Mouse (Mus musculus) liver, embryonic 11.5 days (tissue): ENCODE results near the gene Grin1. TPM values are rescaled to one million over a fixed set of nuclear protein-coding genes. Genes with fewer than 3 reads are reported as not detected.
A peak's percentile ranks its signal among the peaks of the same experiment; 100 is the strongest.

Experiments
- ATAC-seq: fragments of 200-750 bp; cut with Nextera tagmentation; replicated peaks from 2 replicates; pipeline ENCODE4 v1.8.0; 2017; ENCODE audit warnings: moderate number of reproducible peaks, mild to moderate bottlenecking, moderate TSS enrichment, moderate library complexity; ENCODE audit not compliant: low FRiP score
- DNase-seq: peaks from one replicate; pipeline ENCODE4 v3.0.0-alpha.2; 2017; ENCODE audit warnings: low spot score
- H3K27ac ChIP-seq: fragments of 300-500 bp; sonication (generic); 2 replicates; pipeline ENCODE4 v1.5.1; 2014; ENCODE audit warnings: mild to moderate bottlenecking, low read depth, low read length, control low read depth
- H3K27me3 ChIP-seq: fragments of 300-500 bp; sonication (generic); replicated peaks from 2 replicates; pipeline ENCODE4 v1.6.1; 2014; ENCODE audit warnings: low read length, mixed read lengths; ENCODE audit not compliant: control insufficient read depth, insufficient read depth
- H3K36me3 ChIP-seq: fragments of 300-500 bp; sonication (generic); 2 replicates; pipeline ENCODE4 v1.6.1; 2014; ENCODE audit warnings: mild to moderate bottlenecking, low read length, moderate library complexity, mixed read lengths; ENCODE audit not compliant: control insufficient read depth, insufficient read depth
- H3K4me1 ChIP-seq: fragments of 300-500 bp; sonication (generic); replicated peaks from 2 replicates; pipeline ENCODE4 v1.6.1; 2014; ENCODE audit warnings: low read length, mixed read lengths; ENCODE audit not compliant: control insufficient read depth, insufficient read depth
- H3K4me2 ChIP-seq: fragments of 300-500 bp; sonication (generic); 2 replicates; pipeline ENCODE4 v1.6.1; 2014; ENCODE audit warnings: mild to moderate bottlenecking, control low read depth, moderate library complexity
- H3K4me3 ChIP-seq: fragments of 300-500 bp; sonication (generic); 2 replicates; pipeline ENCODE4 v1.5.1; 2014; ENCODE audit warnings: low read depth, low read length, control low read depth
- H3K9ac ChIP-seq: fragments of 300-500 bp; sonication (generic); 2 replicates; pipeline ENCODE4 v1.6.1; 2014; ENCODE audit warnings: low read depth, low read length, control low read depth
- H3K9me3 ChIP-seq: fragments of 300-500 bp; sonication (generic); 2 replicates; pipeline ENCODE4 v1.6.1; 2016; ENCODE audit warnings: low read length, inconsistent platforms, mixed read lengths; ENCODE audit not compliant: control insufficient read depth
- WGBS: fragments of 180-500 bp; shearing (Covaris S2); extraction: QIAGEN DNeasy Blood & Tissue Kit; methylation state at CpG from one replicate; pipeline ENCODE4 v1.1.7; 2014; 5-methylcytosine and 5-hydroxymethylcytosine counted together
- polyA plus RNA-seq: library from polyadenylated mRNA; unstranded; fragments of >200 nt; fragmentation: Nextera tagmentation; extraction: Ambion mirVana; gene quantifications from 2 replicates; pipeline ENCODE4 v1.2.1, GENCODE M21; 2014

Grin1 gene
- polyA plus RNA-seq, 1 experiment from 2014 or later, result 1.6 TPM

DNA sequence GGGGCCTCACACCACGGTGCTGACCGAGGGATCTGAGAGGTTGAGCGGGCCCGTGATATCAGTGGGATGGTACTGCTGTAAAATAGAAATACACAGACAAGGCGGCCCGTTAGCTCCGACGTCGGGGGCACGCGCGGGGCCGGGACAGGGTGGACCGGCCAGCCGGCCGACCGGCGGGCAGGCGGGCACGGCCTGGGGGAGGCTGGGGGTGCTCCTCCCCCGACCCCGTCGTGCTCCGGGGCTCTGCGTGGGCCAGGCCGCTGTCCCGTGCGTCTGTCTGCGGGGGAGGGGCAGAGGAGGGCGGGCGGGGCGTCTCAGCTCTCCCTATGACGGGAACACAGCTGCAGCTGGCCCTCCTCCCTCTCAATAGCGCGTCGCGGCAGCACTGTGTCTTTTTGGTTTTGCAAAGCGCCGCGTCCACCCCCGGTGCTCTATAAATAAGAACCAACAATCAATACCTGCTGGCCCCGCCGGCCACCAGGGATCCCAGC is 26.9 kb downstream of the Grin1 start:
- peak overlapping the region; percentile 57 for H3K4me2 ChIP-seq
- no peak overlapping the region for H3K27ac ChIP-seq
- ATAC-seq (no peak), DNase-seq (no peak)
- no peaks in the 10 kb centered on the region for H3K36me3 ChIP-seq
- no peak overlapping the region for H3K9ac ChIP-seq
- peak overlapping the region; percentile 35 for H3K4me3 ChIP-seq
- WGBS, result 11% methylated on average over 39 of the region's 43 CpGs
- peaks cover 89% of the 10 kb centered on the region for H3K27me3 ChIP-seq
- no peaks in the 10 kb centered on the region for H3K9me3 ChIP-seq
- H3K4me1 ChIP-seq, result peaks cover 18% of the 10 kb centered on the region

DNA sequence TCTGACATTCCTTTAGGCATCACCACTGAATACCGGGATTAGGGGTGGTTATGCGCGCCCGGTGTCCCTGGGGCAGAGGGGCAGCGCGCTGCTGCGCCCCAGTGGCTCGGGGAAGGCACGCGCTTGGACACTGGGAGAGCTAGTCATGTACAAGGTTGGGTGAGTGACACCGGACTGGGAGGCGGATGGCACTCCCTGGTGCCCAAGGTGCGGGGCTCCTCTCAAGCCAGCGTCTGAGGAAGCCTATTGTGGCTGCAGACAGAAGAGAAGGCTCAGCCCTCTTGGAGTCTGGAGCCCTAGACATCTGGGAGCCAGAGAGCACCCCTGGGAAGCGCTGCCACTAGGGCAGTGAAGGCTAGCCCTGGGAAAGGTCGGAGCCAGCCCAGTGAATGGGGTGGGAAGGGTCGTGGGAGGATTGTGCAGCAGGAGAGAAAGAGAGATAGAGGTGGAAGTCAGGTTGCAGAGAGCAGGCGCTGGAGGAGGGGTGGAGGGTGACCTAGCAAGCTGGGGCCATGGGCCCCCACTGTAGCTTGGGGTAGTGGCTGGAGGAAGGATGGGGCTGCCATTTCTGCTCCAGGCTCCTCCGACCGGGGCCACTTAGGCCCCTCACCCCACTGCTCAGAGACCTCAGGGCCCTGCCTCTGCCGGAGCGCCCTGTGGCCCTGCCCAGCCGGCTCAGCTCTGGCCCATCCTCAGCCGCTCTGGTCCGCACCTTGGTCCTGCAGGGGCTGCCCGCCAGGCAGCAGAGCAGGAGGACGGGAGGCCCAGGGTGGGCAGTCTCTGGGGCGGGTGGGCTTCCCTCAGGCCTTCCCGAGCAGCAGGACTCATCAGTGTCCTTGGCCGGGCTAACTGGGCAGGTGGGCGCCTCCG is 27.6 kb downstream of the Grin1 start:
- H3K4me1 ChIP-seq, result peaks cover 23% of the 10 kb centered on the region
- H3K4me3 ChIP-seq, result peak overlapping the region; percentile 35; the same call in 1 of the 2 replicates
- H3K9ac ChIP-seq, result no peak overlapping the region
- no peak overlapping the region for H3K27ac ChIP-seq
- no peak for DNase-seq
- no peaks in the 10 kb centered on the region for H3K9me3 ChIP-seq
- H3K36me3 ChIP-seq, result no peaks in the 10 kb centered on the region
- H3K4me2 ChIP-seq, result peak overlapping the region; percentile 57
- ATAC-seq, result no peak
- H3K27me3 ChIP-seq, result peaks cover 85% of the 10 kb centered on the region
- WGBS, result 13% methylated on average over 32 of the region's 32 CpGs

DNA sequence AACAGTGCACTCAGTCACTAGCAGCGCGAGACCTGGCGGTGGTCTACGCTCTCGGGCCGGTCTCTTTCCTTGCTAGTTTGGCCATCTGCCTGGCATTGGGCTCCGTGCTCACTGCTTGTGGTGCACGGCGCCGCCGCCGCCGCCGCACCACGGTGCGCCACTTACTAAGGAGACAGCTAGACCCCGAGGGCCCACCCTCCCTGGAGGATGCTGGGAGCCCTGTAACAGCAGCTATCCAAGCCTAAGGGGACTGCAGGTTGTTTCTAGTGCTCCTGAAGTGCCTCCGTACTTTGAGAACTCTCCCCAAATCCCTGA is 28.2 kb downstream of the Grin1 start:
- H3K4me2 ChIP-seq, result 0 out of 2 replicates have a peak overlapping the region, but pooled peaks have one; percentile 14
- ATAC-seq (no peak), DNase-seq (no peak)
- peaks cover 79% of the 10 kb centered on the region for H3K27me3 ChIP-seq
- no peaks in the 10 kb centered on the region for H3K36me3 ChIP-seq
- 2% methylated on average over 18 of the region's 18 CpGs for WGBS
- H3K4me1 ChIP-seq, result peaks cover 28% of the 10 kb centered on the region
- H3K9me3 ChIP-seq, result no peaks in the 10 kb centered on the region
- peak overlapping the region; percentile 20; the same call in 1 of the 2 replicates for H3K4me3 ChIP-seq
- H3K9ac ChIP-seq, result no peak overlapping the region
- H3K27ac ChIP-seq, result no peak overlapping the region

DNA sequence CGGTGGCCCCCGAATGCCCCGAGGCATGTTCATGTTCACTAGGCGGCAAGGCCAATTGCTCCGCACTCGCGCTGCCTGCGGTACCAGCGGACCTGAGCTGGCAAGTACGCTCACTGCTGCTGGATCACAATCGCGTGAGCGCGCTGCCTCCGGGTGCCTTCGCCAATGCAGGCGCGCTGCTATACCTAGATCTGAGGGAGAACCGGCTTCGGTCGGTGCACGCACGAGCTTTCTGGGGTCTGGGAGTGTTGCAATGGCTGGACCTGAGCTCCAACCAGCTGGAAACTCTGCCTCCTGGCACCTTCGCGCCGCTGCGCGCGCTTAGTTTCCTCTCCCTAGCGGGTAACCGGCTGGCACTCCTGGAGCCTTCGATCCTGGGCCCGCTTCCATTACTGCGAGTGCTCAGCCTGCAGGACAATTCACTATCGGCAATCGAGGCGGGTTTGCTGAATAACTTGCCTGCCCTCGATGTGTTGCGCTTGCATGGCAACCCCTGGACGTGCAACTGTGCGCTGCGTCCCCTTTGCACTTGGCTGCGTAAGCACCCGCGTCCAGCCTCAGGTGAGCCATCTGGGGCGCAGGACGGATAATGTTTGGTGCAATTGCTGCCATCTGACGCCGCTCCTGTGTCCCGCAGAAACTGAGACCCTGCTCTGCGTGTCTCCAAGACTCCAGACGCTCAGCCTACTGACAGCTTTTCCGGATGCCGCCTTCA is 28.7 kb downstream of the Grin1 start:
- Histone ChIP-seq H3K27ac (no peak overlapping the region), H3K4me1 (peaks cover 28% of the 10 kb centered on the region), H3K27me3 (peaks cover 75% of the 10 kb centered on the region), H3K9ac (no peak overlapping the region), H3K4me2 (peak overlapping the region; percentile 20; the same call in 1 of the 2 replicates), H3K36me3 (peaks cover 4% of the 10 kb centered on the region; the same call in 1 of the 2 replicates), H3K9me3 (no peaks in the 10 kb centered on the region), H3K4me3 (peak overlapping the region; percentile 20; the same call in 1 of the 2 replicates)
- WGBS, result 4% methylated on average over 54 of the region's 54 CpGs
- ATAC-seq, result no peak
- DNase-seq, result no peak

DNA sequence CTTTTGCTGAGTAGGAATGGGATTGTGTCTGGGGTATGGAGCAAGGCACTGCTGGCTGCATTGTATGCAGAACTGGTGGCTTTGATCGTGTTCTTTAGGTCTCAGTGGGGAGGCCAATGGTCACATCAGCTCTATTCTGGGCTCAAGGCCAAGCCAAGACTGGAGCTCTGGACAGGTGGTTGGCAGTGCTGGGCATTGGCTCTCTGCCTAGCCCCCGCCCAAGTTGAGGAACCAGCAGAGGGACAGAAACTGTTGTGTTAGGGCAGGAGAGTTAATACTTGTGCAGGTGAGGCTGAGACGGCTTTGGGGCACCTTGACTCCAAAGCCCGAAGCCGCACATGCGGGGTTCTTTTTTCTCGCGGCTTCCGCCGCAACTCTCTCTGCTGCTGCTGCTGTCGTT is 29.3 kb downstream of the Grin1 start, which contains the start of gene Lrrc26:
Gene Lrrc26, plus strand, starts transcription at position 265 of the 400 bp plus-strand sequence.
- WGBS, result 13% methylated on average over 11 of the region's 11 CpGs
- no peaks in the 10 kb centered on the region for H3K9me3 ChIP-seq
- DNase-seq (no peak), ATAC-seq (no peak)
- H3K27ac ChIP-seq, result no peak within 1 kb of the TSS
- H3K4me1 ChIP-seq, result peaks cover 28% of the 10 kb centered on the region
- H3K4me3 ChIP-seq, result peak within 1 kb of the TSS; percentile 20; the same call in 1 of the 2 replicates
- H3K4me2 ChIP-seq, result peak within 1 kb of the TSS; percentile 20; the same call in 1 of the 2 replicates
- H3K36me3 ChIP-seq, result peaks cover 9% of the 10 kb centered on the region
- peaks cover 69% of the 10 kb centered on the region for H3K27me3 ChIP-seq
- H3K9ac ChIP-seq, result no peak within 1 kb of the TSS

DNA sequence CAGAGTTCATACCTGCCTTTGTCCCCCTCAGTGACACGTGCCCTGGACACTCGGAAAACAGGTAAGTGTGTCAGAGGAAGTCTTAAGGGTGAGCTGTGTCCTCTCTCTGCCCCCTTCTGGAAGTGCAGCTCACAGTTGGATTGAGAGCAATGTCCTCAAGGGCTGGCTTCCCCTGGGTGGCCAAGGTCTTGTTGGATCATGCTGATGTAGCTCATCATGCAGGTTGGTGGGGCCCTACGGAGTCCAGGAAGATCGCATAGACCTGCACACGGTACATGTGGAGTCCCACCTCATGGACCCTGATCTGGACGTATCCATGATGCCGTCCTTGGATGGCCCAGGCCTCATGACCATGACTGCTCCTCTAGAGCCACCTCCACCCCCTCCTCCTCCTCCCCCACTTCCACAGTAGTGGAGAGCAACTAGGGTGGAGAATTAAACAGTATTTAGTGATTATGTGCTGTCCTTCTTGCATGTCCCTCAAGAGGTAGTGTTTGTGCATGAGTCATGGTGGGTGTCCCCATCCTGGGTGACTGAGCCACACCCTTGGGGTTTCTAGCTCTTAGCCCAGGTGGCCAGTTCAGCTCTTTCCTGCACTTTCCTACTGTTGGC is 30.1 kb downstream of the Grin1 start:
- WGBS, result 74% methylated on average over 7 of the region's 7 CpGs
- peaks cover 15% of the 10 kb centered on the region for H3K36me3 ChIP-seq
- H3K4me2 ChIP-seq, result no peak overlapping the region
- no peaks in the 10 kb centered on the region for H3K9me3 ChIP-seq
- H3K27me3 ChIP-seq, result peaks cover 62% of the 10 kb centered on the region
- H3K4me1 ChIP-seq, result peaks cover 28% of the 10 kb centered on the region
- H3K4me3 ChIP-seq, result no peak overlapping the region
- no peak overlapping the region for H3K9ac ChIP-seq
- ATAC-seq (no peak), DNase-seq (no peak)
- H3K27ac ChIP-seq, result no peak overlapping the region

DNA sequence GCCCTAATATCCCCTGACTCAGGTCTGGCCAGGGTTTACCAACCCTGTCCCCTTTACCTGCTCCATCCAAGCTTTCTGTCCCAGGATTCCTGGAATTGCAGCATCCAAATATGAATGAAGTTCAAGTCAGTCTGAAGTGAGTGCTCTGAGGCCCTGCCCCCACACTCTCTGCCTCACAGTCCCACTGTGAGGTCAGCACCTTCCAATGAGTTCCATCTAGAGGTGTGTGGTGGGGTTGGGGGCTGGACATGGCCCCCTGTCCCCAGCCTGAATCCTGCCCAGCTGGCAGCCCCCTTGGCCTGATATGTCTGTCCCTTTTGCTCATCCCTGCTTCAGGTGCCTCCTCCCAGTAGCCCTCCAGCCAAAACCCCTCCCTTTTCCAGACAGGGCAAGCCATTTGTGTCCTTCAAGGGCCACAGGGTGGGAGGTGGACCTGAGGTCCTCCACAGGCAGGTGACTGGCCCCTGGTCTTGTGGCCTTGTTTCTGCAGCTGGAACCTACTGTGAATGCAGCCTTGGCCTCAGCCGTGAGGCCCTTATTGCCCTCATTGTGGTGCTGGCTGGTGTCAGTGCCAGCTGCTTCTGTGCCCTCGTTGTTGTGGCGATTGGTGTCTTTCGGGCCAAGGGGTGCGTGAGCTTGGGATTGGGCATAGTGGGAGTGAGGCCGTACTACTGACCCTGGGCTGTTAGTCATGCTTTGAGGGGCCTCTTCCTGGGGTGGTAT is 30.9 kb downstream of the Grin1 start, which contains the start of gene Tmem210:
Gene Tmem210, plus strand, starts transcription at position 219 of the 723 bp plus-strand sequence.
- no peak within 1 kb of the TSS for H3K27ac ChIP-seq
- H3K27me3 ChIP-seq, result peaks cover 55% of the 10 kb centered on the region
- no peak for ATAC-seq
- no peak within 1 kb of the TSS for H3K4me2 ChIP-seq
- no peak for DNase-seq
- WGBS, result 81% methylated on average over 6 of the region's 6 CpGs
- H3K9me3 ChIP-seq, result no peaks in the 10 kb centered on the region
- no peak within 1 kb of the TSS for H3K4me3 ChIP-seq
- peaks cover 28% of the 10 kb centered on the region for H3K4me1 ChIP-seq
- no peak within 1 kb of the TSS for H3K9ac ChIP-seq
- peaks cover 19% of the 10 kb centered on the region for H3K36me3 ChIP-seq
